Mouse (Mus musculus): ENCODE measurements around the gene Pla2g4a. TPM values are rescaled to one million over a fixed set of nuclear protein-coding genes. Genes with fewer than 3 reads are reported as not detected.
A peak's percentile ranks its signal among the peaks of the same experiment; 100 is the strongest.
"Not testable (repeated sequence)": the region's sequence is repeated elsewhere in the genome, so short reads cannot be mapped to it uniquely, and the experiment has no call there.

Pla2g4a gene
- polyA plus RNA-seq, 1 experiment, result 0.42 TPM

- no peaks in the 10 kb centered on the region for H3K4me1 ChIP-seq (ENCODE audit: control insufficient read depth, insufficient read depth, insufficient read length, low read length)
- no peaks in the 10 kb centered on the region for H3K27me3 ChIP-seq (ENCODE audit: control insufficient read depth, insufficient read depth, low read length)
- no peak overlapping the region for H3K27ac ChIP-seq (ENCODE audit: insufficient read depth, low read depth, low read length)
- H3K4me3 ChIP-seq (ENCODE audit: low read depth, low read length), result no peak overlapping the region
- H3K36me3 ChIP-seq (ENCODE audit: control insufficient read depth, insufficient read depth, low read length), result no peaks in the 10 kb centered on the region
- 73% methylated on average over 9 of the region's 9 CpGs for WGBS
- TF ChIP-seq POLR2A (IDR thresholded peaks at IDR 0.05; ENCODE audit: low read depth, low read length), result no peak
- TF ChIP-seq CTCF (IDR thresholded peaks at IDR 0.05; ENCODE audit: extremely low read depth, insufficient read length, insufficient replicate concordance, low read depth, low read length), result no peak
Observed at GRCm38 (mm10) chr1:149939261-149940032, 21.6 kb downstream of the Pla2g4a start.

- TF ChIP-seq POLR2A (IDR thresholded peaks at IDR 0.05; ENCODE audit: low read depth, low read length) (no peak), CTCF (IDR thresholded peaks at IDR 0.05; ENCODE audit: extremely low read depth, insufficient read length, insufficient replicate concordance, low read depth, low read length) (no peak)
- Histone ChIP-seq H3K4me1 (ENCODE audit: control insufficient read depth, insufficient read depth, insufficient read length, low read length) (no peaks in the 10 kb centered on the region), H3K27ac (ENCODE audit: insufficient read depth, low read depth, low read length) (no peak overlapping the region), H3K36me3 (ENCODE audit: control insufficient read depth, insufficient read depth, low read length) (no peaks in the 10 kb centered on the region), H3K27me3 (ENCODE audit: control insufficient read depth, insufficient read depth, low read length) (no peaks in the 10 kb centered on the region), H3K4me3 (ENCODE audit: low read depth, low read length) (no peak overlapping the region)
- WGBS, result 74% methylated on average over 4 of the region's 4 CpGs
Observed at GRCm38 (mm10) chr1:149937825-149938224, 23.3 kb downstream of the Pla2g4a start.

GRCm38 (mm10) chr1:149929140-149929539 is 31.9 kb downstream of the Pla2g4a start:
- TF ChIP-seq CTCF (IDR thresholded peaks at IDR 0.05; ENCODE audit: extremely low read depth, insufficient read length, insufficient replicate concordance, low read depth, low read length), result no peak
- no peak for TF ChIP-seq POLR2A (IDR thresholded peaks at IDR 0.05; ENCODE audit: low read depth, low read length)
- no peak overlapping the region for H3K4me3 ChIP-seq (ENCODE audit: low read depth, low read length)
- WGBS, result 80% methylated on average over 5 of the region's 5 CpGs

GRCm38 (mm10) chr1:149923737-149924136 is 37.4 kb downstream of the Pla2g4a start:
- H3K27ac ChIP-seq (ENCODE audit: insufficient read depth, low read depth, low read length); H3K27me3 ChIP-seq (ENCODE audit: control insufficient read depth, insufficient read depth, low read length); H3K36me3 ChIP-seq (ENCODE audit: control insufficient read depth, insufficient read depth, low read length); H3K4me3 ChIP-seq (ENCODE audit: low read depth, low read length); H3K4me1 ChIP-seq (ENCODE audit: control insufficient read depth, insufficient read depth, insufficient read length, low read length): not testable (repeated sequence)
- WGBS, result 77% methylated on average over 1 of the region's 1 CpGs

More at GRCm38 (mm10) chr1:149929140-149929539, 31.9 kb downstream of the Pla2g4a start:
- Histone ChIP-seq H3K27me3 (ENCODE audit: control insufficient read depth, insufficient read depth, low read length) (no peaks in the 10 kb centered on the region), H3K36me3 (ENCODE audit: control insufficient read depth, insufficient read depth, low read length) (no peaks in the 10 kb centered on the region), H3K27ac (ENCODE audit: insufficient read depth, low read depth, low read length) (no peak overlapping the region), H3K4me1 (ENCODE audit: control insufficient read depth, insufficient read depth, insufficient read length, low read length) (no peaks in the 10 kb centered on the region)

- WGBS, result 36% methylated on average over 1 of the region's 1 CpGs
- Histone ChIP-seq H3K27me3 (ENCODE audit: control insufficient read depth, insufficient read depth, low read length) (no peaks in the 10 kb centered on the region), H3K27ac (ENCODE audit: insufficient read depth, low read depth, low read length) (peak overlapping the region; percentile 55), H3K4me1 (ENCODE audit: control insufficient read depth, insufficient read depth, insufficient read length, low read length) (peaks cover 2% of the 10 kb centered on the region; the same call in 1 of the 2 replicates), H3K4me3 (ENCODE audit: low read depth, low read length) (no peak overlapping the region), H3K36me3 (ENCODE audit: control insufficient read depth, insufficient read depth, low read length) (no peaks in the 10 kb centered on the region)
- no peak for TF ChIP-seq CTCF (IDR thresholded peaks at IDR 0.05; ENCODE audit: extremely low read depth, insufficient read length, insufficient replicate concordance, low read depth, low read length)
- TF ChIP-seq POLR2A (IDR thresholded peaks at IDR 0.05; ENCODE audit: low read depth, low read length), result no peak
Observed at GRCm38 (mm10) chr1:149922219-149922618, 38.9 kb downstream of the Pla2g4a start.

- whole genome bisulfite sequencing, result 29% methylated on average over 5 of the region's 5 CpGs
- Histone ChIP-seq H3K27ac (ENCODE audit: insufficient read depth, low read depth, low read length) (no peak overlapping the region), H3K4me3 (ENCODE audit: low read depth, low read length) (no peak overlapping the region), H3K4me1 (ENCODE audit: control insufficient read depth, insufficient read depth, insufficient read length, low read length) (peaks cover 2% of the 10 kb centered on the region; the same call in 1 of the 2 replicates), H3K36me3 (ENCODE audit: control insufficient read depth, insufficient read depth, low read length) (no peaks in the 10 kb centered on the region), H3K27me3 (ENCODE audit: control insufficient read depth, insufficient read depth, low read length) (no peaks in the 10 kb centered on the region)
- no peak for TF ChIP-seq POLR2A (IDR thresholded peaks at IDR 0.05; ENCODE audit: low read depth, low read length)
- TF ChIP-seq CTCF (IDR thresholded peaks at IDR 0.05; ENCODE audit: extremely low read depth, insufficient read length, insufficient replicate concordance, low read depth, low read length), result no peak
Observed at GRCm38 (mm10) chr1:149921325-149921724, 39.8 kb downstream of the Pla2g4a start.

GRCm38 (mm10) chr1:149919301-149919700 is 41.8 kb downstream of the Pla2g4a start:
- Histone ChIP-seq H3K4me3 (ENCODE audit: low read depth, low read length) (no peak overlapping the region), H3K27ac (ENCODE audit: insufficient read depth, low read depth, low read length) (no peak overlapping the region), H3K36me3 (ENCODE audit: control insufficient read depth, insufficient read depth, low read length) (no peaks in the 10 kb centered on the region), H3K27me3 (ENCODE audit: control insufficient read depth, insufficient read depth, low read length) (no peaks in the 10 kb centered on the region), H3K4me1 (ENCODE audit: control insufficient read depth, insufficient read depth, insufficient read length, low read length) (peaks cover 2% of the 10 kb centered on the region; the same call in 1 of the 2 replicates)
- whole genome bisulfite sequencing, result 36% methylated on average over 7 of the region's 7 CpGs
- TF ChIP-seq CTCF (IDR thresholded peaks at IDR 0.05; ENCODE audit: extremely low read depth, insufficient read length, insufficient replicate concordance, low read depth, low read length) (no peak), POLR2A (IDR thresholded peaks at IDR 0.05; ENCODE audit: low read depth, low read length) (no peak)
